Mouse (Mus musculus) lung, adult 2 months (tissue): Measurements from ENCODE around the gene Pole4. TPM values are rescaled to one million over a fixed set of nuclear protein-coding genes. Genes with fewer than 3 reads are reported as not detected.

Experiments
- DNase-seq: peaks from one replicate; pipeline ENCODE4 v3.0.0; 2022
- H3K4me1 ChIP-seq: fragments of 200-500 bp; 2 replicates; pipeline ENCODE4 v1.6.1; 2011; ENCODE audit warnings: low read length; ENCODE audit not compliant: control insufficient read depth, insufficient read depth
- H3K4me3 ChIP-seq: fragments of 200-500 bp; replicated peaks from 2 replicates; pipeline ENCODE3; 2011; ENCODE audit warnings: low read depth, mild to moderate bottlenecking, control low read depth, low read length; ENCODE audit errors: extremely low read depth
- CTCF ChIP-seq: fragments of 200-500 bp; IDR thresholded peaks from 2 replicates; pipeline ENCODE4 v1.5.1; 2011; ENCODE audit warnings: mild to moderate bottlenecking, low read length, control low read depth; ENCODE audit not compliant: insufficient read depth
- POLR2A ChIP-seq: fragments of 200-500 bp; IDR thresholded peaks from 2 replicates; pipeline ENCODE4 v1.6.1; 2011; ENCODE audit warnings: low read depth, mild to moderate bottlenecking, control low read depth, low read length, borderline replicate concordance; ENCODE audit errors: extremely low read depth
- WGBS: fragments of 180-500 bp; shearing (Covaris S2); methylation state at CpG from one replicate; pipeline ENCODE4 v1.1.7; 2018; 5-methylcytosine and 5-hydroxymethylcytosine counted together
- polyA plus RNA-seq: library from polyadenylated mRNA; depleted of rRNA; stranded (reverse); fragments of >200 nt; gene quantifications from 2 replicates; pipeline ENCODE4 v1.2.3, GENCODE M21; 2012; rRNA removed

Pole4 gene
- polyA plus RNA-seq, 1 experiment = 13.6 TPM

DNA sequence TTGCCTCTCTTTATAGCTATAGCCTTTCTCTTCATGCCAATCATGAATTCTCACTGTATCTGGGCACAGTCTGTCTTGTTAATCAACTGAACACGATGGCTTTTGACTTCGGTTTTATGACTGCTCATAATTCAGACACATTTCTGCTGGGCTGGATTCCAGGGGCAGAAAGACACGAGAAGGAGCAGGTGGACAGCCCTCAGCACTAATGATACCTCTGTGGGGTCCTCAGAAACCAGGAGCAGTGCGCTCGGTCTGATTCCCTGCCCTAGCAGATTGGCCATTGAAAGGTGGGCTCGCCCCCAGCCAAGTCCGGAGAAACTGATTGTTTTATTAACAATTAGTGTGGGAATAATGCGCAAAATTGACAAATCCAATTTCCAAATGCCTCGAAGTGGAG lies 101.9 kb downstream of the Pole4 start:
- H3K4me3 ChIP-seq = no peak overlapping the region
- DNase-seq = no peak
- 81% methylated on average over 9 of the region's 9 CpGs for WGBS
- no peaks in the 10 kb centered on the region for H3K4me1 ChIP-seq
- TF ChIP-seq POLR2A = no peak
- TF ChIP-seq CTCF = no peak

DNA sequence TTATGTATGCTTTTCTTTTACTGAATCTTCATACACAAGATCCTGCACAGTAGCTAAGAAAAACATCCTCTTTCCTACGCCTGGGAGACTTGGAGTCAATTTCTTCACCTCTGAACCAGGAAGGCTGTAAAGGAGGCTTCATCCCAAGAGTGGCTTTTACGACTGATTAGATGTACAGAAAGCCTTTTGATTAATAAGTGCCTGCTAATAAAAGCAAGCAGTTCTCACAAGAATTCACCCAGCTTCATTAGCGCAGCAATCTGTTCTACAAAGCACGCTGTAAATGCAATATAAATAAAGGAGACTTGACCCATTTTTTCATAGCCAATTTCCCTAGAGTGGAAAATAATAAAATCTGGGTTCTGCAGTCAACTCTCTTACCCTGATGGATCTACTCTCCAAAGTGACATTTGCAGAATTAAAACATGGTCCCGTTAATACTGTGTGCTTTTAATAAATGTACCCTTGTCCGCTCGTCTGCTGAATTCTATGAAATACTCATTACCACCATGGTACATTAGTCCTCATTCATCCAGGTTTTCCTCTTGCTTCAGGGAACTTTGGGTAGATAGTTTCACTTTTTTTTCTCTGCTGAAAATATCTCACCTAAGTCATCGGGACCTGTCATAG lies 109.6 kb downstream of the Pole4 start:
- no peak overlapping the region for H3K4me3 ChIP-seq
- TF ChIP-seq POLR2A (no peak), CTCF (no peak)
- WGBS = 71% methylated on average over 8 of the region's 8 CpGs
- no peak for DNase-seq
- no peaks in the 10 kb centered on the region for H3K4me1 ChIP-seq

DNA sequence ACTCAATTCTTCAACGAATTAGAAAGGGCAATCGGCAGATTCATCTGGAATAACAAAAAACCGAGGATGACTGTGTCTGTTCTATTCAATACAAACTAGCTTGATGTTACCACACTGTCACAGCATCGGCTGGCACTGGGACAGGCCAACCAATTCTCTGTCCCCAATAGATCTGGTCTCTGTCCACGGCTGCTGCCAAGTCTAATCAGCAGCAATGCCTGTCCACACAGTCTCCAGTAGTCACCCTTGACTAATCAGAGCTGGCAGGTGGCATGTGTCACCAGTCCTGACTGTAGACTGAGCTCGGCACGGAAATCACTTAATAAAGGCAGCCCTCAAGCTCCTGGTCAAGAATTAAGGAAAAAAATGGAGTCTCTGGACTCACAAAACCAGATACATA lies 115.8 kb downstream of the Pole4 start:
- 82% methylated on average over 7 of the region's 7 CpGs for WGBS
- no peak for DNase-seq
- TF ChIP-seq POLR2A (no peak), CTCF (no peak)
- no peaks in the 10 kb centered on the region for H3K4me1 ChIP-seq
- H3K4me3 ChIP-seq = no peak overlapping the region

DNA sequence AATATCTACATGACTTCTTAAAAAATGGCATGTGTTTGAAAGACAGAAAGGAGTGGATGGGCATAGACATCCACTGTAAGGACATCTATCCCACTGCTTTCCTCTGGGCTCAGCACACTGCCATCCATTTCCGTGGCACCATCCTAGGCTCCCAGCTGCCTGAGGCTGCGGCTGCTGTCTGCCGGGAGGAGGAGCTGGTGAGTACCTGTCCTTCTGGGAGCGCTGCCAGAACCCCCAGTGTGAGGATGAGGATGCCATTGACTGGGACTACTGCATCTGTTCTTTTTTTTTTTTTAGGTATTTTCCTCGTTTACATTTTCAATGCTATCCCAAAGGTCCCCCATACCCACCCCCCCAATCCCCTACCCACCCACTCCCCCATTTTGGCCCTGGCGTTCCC lies 119.8 kb downstream of the Pole4 start:
- no peak for TF ChIP-seq POLR2A
- 61% methylated on average over 6 of the region's 6 CpGs for WGBS
- Histone ChIP-seq H3K4me3 (no peak overlapping the region), H3K4me1 (no peaks in the 10 kb centered on the region)
- no peak for DNase-seq

DNA sequence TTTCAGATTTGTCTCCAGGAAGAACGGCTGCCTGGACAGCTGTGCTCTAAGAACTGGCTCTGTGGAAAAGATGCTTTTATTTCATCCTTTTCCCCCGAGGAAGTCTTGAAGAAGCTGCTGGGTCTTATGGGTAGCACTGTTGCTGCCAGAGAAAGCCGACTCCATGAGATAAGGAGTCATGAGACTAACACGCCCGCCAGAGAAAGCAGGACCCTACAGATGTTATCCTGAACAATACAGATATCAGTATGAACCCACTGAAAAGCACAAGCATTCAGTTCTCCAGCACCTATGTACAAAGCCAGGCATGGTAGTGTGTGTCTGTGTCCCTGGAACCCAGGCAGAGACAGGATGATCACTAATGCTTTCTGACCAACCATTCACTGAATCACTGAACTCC lies 129.7 kb downstream of the Pole4 start:
- 67% methylated on average over 5 of the region's 5 CpGs for WGBS
- no peaks in the 10 kb centered on the region for H3K4me1 ChIP-seq
- H3K4me3 ChIP-seq = no peak overlapping the region
- TF ChIP-seq CTCF (no peak), POLR2A (no peak)
- no peak for DNase-seq

Other genes with a start within 250 kb of the Pole4 start
- gene Hk2, start 69.1 kb upstream of the Pole4 start, polyA plus RNA-seq = 7.5 and 15.1 TPM in 2 replicates
- gene Sema4f, start 234.4 kb upstream of the Pole4 start, polyA plus RNA-seq = 15.3 and 18.3 TPM in 2 replicates
- 2.3 and 3.5 TPM in 2 replicates for gene M1ap, start 241.5 kb upstream of the Pole4 start, polyA plus RNA-seq